Mouse (Mus musculus) retina, postnatal 7 days (tissue): Measurements from ENCODE around the gene Cnn1.
A peak's percentile ranks its signal among the peaks of the same experiment; 100 is the strongest.

Experiments used
- DNase-seq: peaks from one replicate; pipeline ENCODE4 v3.0.0-alpha.2; 2012; ENCODE audit warnings: low read depth, low spot score

The Cnn1 gene

DNA sequence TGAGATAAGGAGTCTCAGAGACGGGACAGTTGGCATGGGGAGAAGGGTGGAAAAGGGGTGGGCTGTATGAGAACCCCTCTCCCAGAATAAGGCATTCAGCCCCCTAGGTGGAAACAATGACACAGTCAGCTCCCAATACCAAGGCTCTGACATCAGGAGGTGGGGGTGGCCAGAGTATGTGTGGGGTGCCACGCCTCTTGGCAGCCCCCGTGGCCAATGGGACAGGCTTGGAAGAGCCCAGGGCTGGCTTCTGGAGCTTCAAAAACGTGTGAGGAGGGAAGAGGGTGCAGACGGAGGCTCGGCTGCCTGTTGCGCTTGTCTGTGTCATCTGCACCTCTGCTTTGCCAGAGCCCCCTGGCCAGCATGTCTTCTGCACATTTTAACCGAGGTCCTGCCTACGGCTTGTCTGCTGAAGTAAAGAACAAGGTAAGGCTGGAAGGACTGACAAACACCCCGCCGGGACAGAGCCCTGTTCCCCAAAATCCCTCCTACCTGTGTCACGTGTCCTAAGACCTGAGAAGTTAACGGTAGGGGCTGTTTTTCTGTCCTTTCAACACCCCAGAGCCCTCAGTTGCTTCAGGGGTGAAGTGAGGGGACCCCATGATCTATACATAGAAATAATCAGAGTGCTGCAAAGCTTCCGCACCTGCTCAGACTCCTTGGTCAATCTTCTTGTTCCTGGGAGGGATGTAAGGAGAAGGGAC, at the start of gene Cnn1:
TSS of gene Cnn1 (plus strand) at position 224 of the 704 bp plus-strand sequence.
- DNase-seq = no peak

DNA sequence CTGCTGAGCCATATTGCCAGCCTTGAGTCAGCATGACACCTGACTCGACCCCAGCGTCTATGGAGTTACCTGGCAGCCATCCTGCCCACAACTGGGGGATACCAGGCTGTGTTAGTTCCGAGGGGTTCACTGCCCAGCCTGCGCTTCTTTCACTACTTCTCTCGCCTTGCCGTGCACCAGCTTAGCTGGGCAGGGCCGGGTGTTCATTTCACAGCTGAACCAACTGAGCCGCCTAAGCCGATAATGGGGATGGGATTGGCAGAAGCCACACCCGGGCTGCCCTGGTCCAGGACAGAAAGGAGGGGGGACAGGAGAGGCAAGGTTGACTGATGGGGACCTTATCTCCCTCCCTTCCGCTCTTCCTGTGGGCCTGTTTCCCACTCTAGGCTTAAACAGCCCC, 49.7 kb upstream of the Cnn1 start:
- no peak for DNase-seq

DNA sequence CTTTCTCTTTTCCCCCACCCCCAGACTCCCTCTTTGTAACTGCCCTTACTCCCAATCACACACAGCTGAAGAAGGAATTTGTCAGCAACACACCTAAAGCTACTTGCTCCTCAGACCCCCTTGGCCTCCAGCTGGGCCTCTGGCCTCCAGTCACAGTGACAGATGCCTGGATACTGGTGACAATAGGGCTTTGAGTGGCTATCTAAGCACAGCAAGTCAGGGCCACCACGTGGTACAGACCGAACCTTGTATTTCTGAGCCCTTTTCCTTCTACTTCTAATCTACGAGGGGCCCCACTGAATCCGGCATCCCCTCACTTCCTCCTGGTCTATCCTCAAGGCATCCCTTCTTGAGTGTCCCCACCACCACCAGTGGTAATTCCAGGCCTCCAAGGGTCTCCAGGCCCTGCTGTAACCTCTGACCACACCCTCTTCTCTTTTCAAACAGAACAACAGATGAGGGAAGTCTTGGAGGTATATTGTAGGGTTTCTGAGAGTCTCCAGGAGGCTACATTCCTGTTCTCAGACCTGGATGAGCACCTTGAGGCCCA, 49.2 kb upstream of the Cnn1 start:
- no peak for DNase-seq

DNA sequence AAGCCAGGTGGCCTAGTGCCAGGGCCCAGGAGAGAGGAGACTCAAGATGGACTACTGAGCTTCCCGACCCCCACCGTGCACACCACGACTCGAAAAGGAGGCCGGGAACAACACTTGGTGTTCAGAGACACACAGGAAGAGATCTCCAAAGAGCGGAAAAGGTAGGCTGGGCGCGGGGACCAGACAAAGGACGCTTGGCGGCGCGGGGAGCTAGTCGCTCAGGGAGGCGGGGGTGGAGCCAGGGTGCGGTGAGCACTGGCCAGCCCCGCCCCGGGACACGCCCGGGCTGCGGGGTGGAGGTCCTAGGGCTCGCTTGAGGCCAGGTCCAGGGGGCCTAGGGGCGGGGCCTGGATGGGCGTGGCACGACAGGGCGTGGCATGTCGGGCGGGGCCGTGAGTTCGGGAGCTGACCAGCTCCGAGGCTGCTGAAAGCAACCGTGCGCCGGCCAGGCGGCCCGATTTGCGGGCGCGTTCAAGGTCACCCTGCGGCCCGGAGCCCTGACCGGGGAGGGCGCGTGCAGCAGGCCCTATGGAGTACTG, 48.6 kb upstream of the Cnn1 start:
- DNase-seq = no peak

DNA sequence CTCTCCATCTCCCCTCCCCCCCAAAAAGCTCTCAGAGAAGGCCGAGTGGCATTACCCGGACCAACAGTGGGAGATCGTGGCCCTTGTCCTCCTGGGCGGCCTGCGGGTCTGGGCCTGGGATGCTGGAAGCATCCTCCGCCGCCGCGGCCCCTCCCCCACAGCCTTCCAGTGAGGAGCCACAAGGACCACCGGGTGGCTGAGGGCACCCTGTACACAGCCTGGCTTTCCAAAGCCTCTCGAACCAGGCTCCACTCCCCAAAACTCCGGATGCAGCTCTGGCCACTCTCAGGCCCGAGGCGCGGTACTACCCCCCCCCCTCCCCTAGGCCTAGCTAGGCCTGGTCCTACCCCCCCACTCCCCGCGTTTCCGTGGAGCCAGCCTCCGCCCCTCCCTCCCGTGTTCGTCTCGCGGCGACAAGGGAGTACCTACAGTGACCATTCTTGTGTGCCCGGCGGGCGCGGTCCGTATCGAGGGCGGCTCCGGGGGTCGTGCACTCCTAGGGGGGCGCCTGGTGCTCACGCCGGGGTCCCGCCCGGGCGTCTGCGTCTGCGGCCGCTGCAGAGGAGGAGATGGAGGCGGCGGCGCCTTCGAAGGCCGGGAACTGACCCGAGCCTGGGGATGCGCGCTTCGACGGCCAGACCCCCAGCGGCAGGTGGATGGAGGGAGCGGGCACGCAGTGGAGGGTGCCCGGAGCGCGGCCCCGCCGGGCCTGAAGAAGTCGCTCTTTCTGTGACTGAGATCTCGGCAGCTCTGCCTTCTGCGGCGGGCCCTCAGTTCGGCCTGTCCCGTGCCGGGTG, 47.7 kb upstream of the Cnn1 start:
- no peak for DNase-seq

DNA sequence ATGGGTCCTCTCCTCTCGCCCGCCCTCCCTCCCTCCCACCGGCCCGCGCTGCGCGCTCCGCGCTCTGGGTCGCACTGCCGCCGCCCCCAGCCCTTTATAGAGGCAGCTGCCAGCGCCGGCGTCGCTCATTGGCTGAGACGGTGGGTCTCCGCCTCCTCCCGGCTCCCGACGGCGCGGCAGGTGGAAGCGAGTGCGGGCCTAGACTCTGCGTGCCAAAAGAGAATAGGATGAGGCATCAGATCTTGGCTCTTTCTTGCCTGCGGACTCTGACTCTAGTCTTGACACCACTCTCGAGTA, 47.1 kb upstream of the Cnn1 start, which contains the start of gene Elavl3:
TSS of gene Elavl3 (minus strand) at position 66 of the 297 bp plus-strand sequence.
- DNase-seq = no peak

DNA sequence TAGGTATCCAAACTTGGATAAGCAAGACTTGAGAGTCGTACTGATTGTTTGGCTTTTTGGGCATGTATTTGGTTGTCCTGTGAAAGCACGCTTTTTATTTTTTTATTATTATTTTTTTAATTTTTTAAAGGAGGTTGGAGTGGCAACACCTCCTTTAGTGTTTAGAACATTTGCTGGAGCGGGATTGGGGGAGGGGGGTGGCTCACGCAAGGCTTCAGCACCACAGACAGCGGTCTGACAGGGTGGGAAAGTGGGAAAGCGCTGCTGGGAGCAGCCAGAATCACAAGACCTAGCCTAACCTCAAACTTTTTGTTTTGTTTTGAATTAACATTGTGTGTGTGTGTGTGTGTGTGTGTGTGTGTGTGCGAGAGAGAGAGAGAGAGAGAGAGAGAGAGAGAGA, 45.4 kb upstream of the Cnn1 start:
- no peak for DNase-seq

DNA sequence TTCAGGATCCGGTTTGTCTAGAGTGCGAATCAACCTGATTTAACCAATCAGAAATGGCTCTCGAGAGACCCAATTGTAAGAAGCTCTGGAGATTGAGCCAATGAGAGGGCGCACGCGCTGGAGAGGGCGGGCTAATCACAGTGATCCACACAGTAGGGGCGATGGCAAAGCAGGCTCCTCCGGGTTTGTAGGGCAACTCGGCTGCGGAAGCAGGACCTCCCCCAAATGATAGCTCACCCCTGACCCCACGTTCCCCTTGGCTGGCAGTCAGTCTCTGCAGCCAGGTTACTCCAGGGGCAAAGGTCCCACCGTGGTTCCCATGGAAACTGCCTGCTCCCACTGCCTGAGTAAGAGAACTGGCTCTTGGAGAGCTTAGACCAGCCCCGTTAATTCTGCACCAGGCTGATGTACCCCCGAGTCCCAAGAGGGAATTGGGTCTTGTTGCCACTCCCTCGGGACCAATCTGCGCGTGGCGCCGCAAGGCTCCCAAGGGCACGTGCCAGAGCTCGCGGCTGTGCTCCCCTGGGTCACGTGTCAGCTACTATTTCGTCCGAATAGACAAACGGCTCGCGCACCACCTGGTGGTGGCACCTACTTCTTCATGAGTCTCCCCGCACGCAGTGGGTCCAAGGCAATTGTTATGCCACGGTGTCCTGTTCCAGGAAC, 44.5 kb upstream of the Cnn1 start:
- DNase-seq = no peak

DNA sequence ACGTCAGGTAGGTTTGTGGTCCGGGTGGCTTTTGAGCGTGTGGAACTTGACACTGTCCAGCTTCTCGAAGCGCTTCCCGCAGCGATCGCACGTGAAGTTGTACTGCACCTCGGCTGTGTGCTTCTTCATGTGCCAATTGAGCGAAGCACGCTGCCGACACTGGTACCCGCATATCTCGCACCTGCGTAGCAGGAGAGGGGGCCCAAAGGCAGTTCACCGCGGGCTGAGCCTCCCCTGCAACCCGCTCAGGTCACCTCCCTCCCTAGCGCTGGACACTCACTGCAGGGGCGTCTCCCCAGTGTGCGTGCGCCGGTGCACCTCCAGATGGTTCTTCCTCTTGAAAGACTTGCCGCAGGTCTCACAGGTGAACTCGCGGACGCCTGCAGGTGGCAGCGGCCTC, 43.3 kb upstream of the Cnn1 start:
- no peak for DNase-seq

DNA sequence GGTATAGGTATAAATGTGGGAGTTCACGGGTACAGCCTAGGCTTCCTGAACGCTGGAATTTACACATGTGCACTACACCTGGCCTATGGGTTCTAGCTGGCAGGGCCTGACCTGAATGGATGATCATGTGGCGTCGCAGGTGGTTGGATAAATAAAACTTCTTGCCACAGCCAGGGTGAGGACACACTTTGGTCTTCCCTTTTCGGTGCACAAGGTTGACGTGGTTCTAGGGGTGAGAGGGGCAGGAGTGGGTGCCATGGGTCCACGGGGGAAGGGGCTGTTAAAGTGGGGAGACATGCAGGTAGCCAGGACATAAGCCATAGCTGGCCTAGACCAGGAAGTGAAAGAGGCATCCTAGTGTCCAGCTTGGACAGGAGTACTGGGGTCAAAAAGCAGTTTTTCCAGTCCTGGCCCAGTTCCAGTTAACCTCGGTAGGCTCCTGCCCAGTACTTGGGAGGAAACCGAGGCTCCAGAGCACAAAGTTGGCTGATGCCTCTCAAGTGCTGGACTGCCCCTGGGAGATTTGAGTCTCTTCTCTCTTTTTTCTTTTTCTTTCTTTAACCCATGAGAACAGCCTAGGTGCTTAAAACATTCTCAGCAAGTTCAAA, 42.6 kb upstream of the Cnn1 start:
- no peak for DNase-seq

DNA sequence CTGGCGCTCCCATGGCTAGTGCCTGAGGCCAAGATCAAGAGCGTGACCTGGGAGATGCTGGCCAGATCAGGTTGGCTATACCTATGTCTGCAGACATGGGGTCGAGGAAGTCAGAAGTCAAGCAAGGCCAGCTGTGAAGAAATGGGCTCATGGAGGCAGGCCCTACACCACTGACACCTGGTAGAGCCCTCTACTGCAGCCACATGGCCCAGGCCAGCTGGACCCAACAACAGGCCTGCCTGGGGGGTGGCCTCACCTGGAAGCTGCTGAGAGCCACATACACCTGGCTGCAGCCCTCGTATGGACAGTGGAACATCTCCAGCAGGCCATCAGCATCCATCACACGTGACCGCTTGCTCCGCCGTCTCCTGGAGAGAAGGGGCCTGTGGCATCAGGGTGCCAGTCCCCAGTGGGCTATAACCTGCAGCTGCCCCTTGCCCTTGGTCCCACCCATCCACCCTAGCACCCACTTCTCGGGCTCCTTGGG, 41.9 kb upstream of the Cnn1 start:
- no peak for DNase-seq

DNA sequence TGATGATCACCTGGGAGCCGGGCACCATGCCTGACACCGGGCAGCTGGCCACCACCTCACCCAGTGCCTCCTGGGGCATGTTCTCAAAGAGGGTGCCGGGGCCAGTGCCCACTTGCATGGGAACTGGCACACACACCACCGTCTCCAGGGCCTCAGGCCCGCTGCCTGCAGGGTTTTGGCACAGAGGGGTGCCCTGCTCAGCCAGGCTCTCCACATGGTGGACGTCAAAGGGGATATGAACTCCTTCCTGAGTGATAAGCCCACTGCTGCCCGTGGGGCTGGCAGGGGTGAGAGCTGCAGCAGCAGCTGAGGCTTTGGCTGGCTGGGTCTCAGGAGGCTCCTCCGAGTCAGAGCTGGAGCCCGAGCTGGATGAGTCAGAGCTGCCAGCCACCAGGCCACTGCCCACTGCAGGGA, 41.0 kb upstream of the Cnn1 start:
- no peak for DNase-seq

DNA sequence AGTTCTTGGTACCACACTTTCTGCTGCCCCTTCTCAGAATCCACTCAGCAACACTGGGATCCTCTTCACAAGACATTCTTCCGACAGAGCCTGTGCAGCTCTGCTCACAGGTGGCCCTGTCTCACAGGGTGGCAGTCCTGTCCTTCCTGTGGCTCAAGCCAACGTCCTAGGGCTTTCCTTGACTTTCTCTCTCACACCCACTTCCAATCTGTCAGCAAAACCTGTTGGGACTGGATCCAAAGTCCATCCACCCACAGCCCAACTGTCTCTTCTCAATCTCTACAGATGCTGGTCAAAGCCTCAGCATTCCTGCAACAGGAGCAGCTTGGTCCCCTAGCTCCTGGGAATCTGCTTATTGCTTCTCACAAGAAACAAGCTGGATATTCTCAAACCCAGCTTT, 37.7 kb upstream of the Cnn1 start:
- no peak for DNase-seq

DNA sequence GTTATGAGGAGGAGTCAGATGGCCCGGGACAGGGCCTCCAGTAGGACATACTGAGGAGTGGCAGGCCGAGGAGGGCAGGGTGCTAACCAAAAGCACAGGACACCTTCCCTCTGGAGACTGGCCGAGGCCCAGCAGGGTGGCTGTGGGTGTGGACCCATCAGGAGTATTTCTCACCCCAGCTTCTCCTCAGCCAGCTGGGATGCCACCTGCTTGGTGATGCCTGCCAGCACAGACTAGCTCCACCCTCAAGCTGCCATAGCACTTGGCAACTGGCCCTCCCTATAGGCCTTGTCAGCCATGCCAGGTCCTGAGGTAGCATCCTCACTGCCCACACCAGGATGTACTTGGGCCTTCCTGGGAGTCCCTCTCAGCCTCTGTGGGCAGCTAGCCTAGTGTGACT, 34.7 kb upstream of the Cnn1 start:
- no peak for DNase-seq

DNA sequence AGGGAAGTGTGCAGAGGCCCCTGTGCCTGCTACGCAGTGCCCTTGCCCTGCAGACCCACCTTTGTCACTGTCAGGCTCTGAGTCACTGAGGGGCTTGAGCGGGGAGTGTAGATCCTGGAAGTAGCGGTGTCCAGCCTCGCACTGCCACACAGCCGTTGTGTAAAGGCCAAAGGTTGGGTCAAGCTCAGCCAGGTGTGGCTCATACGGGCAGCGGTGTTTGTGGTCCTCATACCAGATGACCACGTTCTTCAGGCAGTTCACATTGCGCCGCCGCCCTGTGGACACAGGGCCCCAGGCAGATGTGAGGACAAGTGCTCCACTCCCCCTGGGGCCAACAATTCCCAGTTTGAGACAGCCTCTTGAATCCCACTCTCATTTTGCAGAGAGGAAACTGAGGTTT, 33.4 kb upstream of the Cnn1 start:
- DNase-seq = no peak

DNA sequence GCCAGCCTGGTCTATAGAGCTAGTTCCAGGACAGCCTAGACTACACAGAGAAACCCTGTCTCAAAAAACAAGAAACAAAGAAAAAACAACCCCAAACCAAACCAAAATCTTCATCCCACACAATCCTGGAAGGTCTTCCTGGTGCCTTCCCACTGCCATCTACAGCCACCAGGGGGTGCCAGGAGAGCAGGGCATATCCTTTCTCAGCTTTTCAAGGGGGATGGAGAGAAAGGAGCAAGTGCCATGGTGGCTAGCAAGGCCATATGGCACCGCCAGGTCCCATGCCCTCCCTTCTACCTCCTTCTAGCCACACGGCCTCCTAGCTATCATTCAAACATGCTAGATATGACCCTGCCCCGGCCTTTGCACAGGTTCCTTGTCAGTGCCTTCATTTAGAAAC, 32.6 kb upstream of the Cnn1 start:
- DNase-seq = no peak

DNA sequence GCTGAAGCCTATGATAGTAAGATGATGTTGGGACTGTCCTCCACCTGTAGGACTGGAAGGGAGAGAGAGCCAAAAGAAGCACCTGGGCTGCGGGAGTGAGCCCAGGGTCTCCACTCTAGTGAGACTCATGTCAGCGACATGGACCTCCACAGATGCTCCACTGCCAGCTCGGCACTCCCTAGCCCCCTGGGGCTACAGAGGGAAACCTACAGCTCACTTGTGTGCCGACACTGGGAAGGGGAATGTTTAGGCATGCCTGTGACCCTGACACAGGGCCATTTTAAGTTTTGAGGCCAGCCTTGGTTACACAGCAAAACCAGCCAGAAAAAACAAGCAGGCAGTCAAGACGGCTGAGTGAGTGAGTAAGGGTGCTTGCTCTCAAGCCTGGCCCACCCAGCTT, 31.8 kb upstream of the Cnn1 start:
- no peak for DNase-seq

DNA sequence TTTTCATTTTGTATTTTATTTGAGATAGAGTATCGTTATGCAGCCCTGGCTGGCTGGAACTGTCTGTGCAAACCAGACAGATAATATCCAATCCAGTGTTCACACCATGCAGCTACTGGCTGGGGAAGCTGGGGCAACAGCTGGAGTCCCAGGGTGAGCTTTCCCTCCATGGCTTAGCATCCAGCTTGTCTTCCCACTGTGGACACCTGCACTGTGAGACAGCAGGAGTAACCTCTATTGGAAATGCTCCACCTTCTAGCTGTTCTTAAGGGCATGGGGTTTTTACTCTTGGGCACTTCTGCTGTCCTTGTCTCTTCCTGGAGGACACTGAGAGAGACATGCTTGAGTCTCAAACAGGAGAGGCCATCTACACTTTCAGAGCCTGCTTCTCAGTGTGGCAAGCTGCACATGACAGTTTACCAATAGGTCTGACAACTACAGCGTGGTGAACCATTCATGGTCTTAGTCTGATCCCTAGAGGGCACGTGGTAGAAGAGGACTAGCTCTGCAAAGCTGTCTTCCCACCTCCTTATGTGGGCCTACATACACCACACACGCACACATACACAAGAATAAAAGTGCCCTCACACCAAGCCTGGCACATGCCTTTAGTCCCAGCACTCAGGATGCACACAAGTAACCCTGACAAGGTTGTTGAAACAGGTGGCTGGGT, 29.0 kb upstream of the Cnn1 start:
- no peak for DNase-seq

DNA sequence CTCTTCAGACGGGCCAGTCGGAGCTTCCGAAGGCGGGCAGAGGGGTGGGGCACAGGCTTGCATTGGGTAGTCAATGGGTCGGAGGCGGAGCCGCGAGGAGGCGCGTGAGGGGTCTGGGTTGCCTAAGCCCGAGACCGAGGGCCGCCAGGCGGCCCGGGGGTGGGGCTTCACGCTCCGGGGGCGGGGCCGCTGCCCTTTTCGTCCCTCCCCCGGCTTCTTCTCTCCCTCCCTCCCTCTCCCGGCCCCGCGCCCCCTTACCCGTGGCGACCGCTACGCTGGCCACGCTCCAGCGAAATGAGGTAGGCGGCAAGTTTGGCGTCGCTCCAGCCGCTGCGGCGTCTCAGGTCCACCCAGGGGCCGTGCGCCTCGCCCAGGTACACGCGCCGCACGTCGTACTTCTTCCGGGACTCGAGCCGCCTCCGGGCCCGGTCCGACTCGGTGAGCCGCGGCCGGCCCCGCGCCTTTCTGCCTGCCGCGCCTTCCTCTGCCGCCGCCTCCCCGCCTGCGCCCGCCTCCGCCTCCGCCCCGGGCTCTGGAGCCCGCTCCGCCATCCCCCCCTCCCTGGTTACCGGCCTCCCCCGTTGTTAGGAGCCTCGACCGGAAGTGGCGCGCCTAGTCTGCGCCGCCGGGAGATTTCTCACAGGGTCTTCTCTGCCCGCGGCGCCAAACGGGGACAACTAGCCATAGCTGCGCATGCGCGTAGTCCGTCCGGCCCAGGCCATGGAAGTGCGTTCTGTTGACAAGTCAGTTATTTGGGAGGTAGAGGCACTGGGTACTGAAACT, 28.0 kb upstream of the Cnn1 start, which contains the start of the genes Gm49318 and Zfp653:
TSS of gene Gm49318 (minus strand) at position 469 of the 783 bp plus-strand sequence.
TSS of gene Zfp653 (minus strand) at position 586 of the 783 bp plus-strand sequence.
- peak; percentile 96 for DNase-seq

DNA sequence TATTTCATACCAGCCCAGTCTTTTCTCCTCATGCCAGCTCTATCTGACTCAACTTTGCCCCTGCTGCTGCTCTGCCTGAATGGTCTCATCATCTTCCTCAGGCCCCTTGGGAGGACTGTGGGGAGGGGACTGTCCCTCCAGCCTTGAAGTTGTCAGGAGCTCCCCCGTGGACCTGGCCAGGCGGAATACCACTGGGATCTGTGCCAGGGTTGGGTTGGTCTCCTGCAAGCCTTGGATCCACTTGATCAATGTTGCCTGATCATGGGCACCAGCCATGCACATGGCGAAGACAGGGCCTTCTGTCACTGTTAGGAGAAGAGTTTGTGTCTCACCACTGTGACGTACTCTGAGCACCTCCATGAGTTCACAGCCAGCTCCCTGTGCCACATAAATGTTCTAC, 26.7 kb upstream of the Cnn1 start:
- no peak for DNase-seq
